Mouse (Mus musculus) heart, postnatal 0 days (tissue): ENCODE measurements around the gene Suclg1. TPM values are rescaled to one million over a fixed set of nuclear protein-coding genes. Genes with fewer than 3 reads are reported as not detected.

ENCODE experiments used
- ATAC-seq: fragments of 200-750 bp; cut with Nextera tagmentation; 2 replicates; pipeline ENCODE4 v1.8.0; 2017; ENCODE audit warnings: low read depth, moderate number of reproducible peaks, moderate library complexity; ENCODE audit not compliant: insufficient read depth
- DNase-seq: peaks from one replicate; pipeline ENCODE4 v3.0.0-alpha.2; 2016; ENCODE audit warnings: low spot score
- H3K27ac ChIP-seq: fragments of 300-500 bp; sonication (generic); 2 replicates; pipeline ENCODE4 v1.5.1; 2014; ENCODE audit warnings: low read depth, mild to moderate bottlenecking
- H3K27me3 ChIP-seq: fragments of 300-500 bp; sonication (generic); 2 replicates; pipeline ENCODE4 v1.6.1; 2014; ENCODE audit warnings: low read length, mixed read lengths; ENCODE audit not compliant: control insufficient read depth, insufficient read depth
- H3K36me3 ChIP-seq: fragments of 300-500 bp; sonication (generic); replicated peaks from 2 replicates; pipeline ENCODE4 v1.6.1; 2014; ENCODE audit warnings: low read length, mixed read lengths; ENCODE audit not compliant: control insufficient read depth, insufficient read depth
- H3K4me1 ChIP-seq: fragments of 300-500 bp; sonication (generic); 2 replicates; pipeline ENCODE4 v1.6.1; 2014; ENCODE audit warnings: antibody characterized with exemption; ENCODE audit not compliant: control insufficient read depth, insufficient read depth
- H3K4me2 ChIP-seq: fragments of 300-500 bp; sonication (generic); 2 replicates; pipeline ENCODE4 v1.6.1; 2014; ENCODE audit warnings: low read depth, mild to moderate bottlenecking, low read length, moderate library complexity
- H3K4me3 ChIP-seq: fragments of 300-500 bp; sonication (generic); 2 replicates; pipeline ENCODE4 v1.5.1; 2014; ENCODE audit warnings: low read depth, low read length
- H3K9ac ChIP-seq: fragments of 300-500 bp; sonication (generic); replicated peaks from 2 replicates; pipeline ENCODE4 v1.6.1; 2014; ENCODE audit warnings: low read depth, low read length, mixed read lengths
- H3K9me3 ChIP-seq: fragments of 300-500 bp; sonication (generic); replicated peaks from 2 replicates; pipeline ENCODE4 v1.6.1; 2016; ENCODE audit warnings: low read length; ENCODE audit not compliant: control insufficient read depth
- CTCF ChIP-seq: IDR thresholded peaks from 2 replicates; pipeline ENCODE4 v1.5.1; 2016; ENCODE audit warnings: antibody characterized with exemption, control low read depth, low read depth
- EP300 ChIP-seq: IDR thresholded peaks from 2 replicates; pipeline ENCODE4 v1.6.1; 2016; ENCODE audit warnings: antibody characterized with exemption, low read depth
- WGBS: fragments of 180-500 bp; shearing (Covaris S2); extraction: QIAGEN DNeasy Blood & Tissue Kit; methylation state at CpG from one replicate; pipeline ENCODE4 v1.1.7; 2014; 5-methylcytosine and 5-hydroxymethylcytosine counted together
- polyA plus RNA-seq: library from polyadenylated mRNA; unstranded; fragments of >200 nt; fragmentation: Nextera tagmentation; extraction: Ambion mirVana; gene quantifications from 2 replicates; pipeline ENCODE4 v1.2.1, GENCODE M21; 2015
- total RNA-seq: library from RNA; depleted of rRNA; stranded (reverse); fragments of >200 nt; gene quantifications from 2 replicates; pipeline ENCODE4 v1.2.3, GENCODE M21; 2014; ENCODE audit warnings: low replicate concordance

Suclg1 gene
- total and polyA plus RNA-seq, 2 experiments from 2014 or later = 219 to 554 TPM

DNA sequence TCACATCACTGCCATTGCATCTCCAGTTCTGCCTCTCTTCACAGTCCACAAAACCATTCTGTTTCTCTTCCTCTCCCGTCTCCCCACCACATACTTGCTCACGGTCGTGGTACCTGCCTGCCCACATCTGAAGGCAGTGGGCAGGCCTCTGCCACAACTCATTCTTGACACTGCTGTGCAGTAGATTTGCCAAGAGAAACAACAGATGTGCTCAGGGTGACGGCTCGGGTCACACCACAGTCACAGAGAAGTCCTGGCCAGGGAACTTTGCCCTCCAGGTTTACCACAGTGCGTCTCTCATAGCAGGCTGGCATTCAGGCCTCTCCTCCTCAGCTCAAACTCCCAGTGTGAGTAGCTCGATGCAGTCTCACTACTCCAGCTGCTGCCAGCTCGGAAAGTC is 31.5 kb downstream of the Suclg1 start:
- ATAC-seq (no peak), DNase-seq (no peak)
- Histone ChIP-seq H3K36me3 (peaks cover 38% of the 10 kb centered on the region), H3K4me3 (no peak overlapping the region), H3K9ac (no peak overlapping the region), H3K4me1 (no peaks in the 10 kb centered on the region), H3K4me2 (no peak overlapping the region), H3K27me3 (no peaks in the 10 kb centered on the region), H3K9me3 (no peaks in the 10 kb centered on the region), H3K27ac (no peak overlapping the region)
- TF ChIP-seq EP300 = no peak
- no peak for TF ChIP-seq CTCF
- 76% methylated on average over 8 of the region's 8 CpGs for WGBS

DNA sequence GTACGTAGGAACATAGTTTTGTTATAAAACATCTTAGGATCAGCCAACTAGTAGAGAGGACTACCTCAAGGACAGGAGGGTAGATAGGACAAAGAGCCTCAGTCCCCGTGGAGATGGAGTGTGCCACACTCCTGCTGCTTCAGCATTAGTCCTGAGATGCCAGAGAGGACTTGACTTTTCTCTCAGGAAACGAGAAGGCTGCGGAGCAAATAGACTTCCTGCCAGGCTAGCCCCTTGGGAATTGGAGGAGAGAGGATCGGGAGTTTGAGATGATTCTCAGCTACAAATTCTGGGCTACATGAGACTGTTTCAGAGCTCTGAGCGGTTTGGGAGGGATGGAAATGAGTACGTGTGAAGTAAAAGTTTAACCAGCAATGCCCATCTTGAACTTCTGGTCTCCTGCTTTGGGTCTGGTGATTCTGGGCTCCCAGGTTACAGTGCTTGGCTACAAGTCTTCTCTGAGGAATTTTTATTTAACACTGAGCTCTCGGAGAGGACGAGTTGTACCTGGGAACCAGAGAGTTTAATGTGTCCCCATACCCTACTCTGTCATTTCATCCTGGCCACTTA is 32.4 kb downstream of the Suclg1 start:
- H3K27me3 ChIP-seq = no peaks in the 10 kb centered on the region
- H3K9me3 ChIP-seq = no peaks in the 10 kb centered on the region
- no peaks in the 10 kb centered on the region for H3K4me1 ChIP-seq
- H3K4me2 ChIP-seq = no peak overlapping the region
- no peak overlapping the region for H3K27ac ChIP-seq
- no peak for DNase-seq
- 68% methylated on average over 9 of the region's 9 CpGs for WGBS
- no peak overlapping the region for H3K4me3 ChIP-seq
- ATAC-seq = no peak
- TF ChIP-seq CTCF (no peak), EP300 (no peak)
- H3K9ac ChIP-seq = no peak overlapping the region
- peaks cover 28% of the 10 kb centered on the region for H3K36me3 ChIP-seq

DNA sequence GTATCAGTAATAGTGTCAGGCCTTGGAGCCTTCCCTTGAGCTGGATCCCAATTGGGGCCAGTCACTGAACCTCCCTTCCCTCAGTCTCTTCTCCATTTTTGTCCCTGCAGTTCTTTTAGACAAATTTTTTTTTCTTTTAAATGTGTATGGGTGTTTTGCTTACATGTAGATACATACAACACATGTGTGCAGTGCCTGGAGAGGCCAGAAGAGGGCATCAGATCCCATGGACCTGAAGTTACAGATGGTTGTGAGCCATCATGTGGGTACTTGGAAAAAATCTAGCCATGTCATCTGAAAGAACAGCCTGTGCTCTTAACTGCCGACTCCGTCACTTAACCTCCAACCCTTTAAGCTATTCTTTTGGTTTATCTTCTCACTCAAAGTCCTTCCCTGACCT is 38.1 kb downstream of the Suclg1 start:
- DNase-seq (no peak), ATAC-seq (no peak)
- no peak overlapping the region for H3K4me3 ChIP-seq
- no peak overlapping the region for H3K9ac ChIP-seq
- H3K36me3 ChIP-seq = no peaks in the 10 kb centered on the region
- no peak overlapping the region for H3K4me2 ChIP-seq
- no peaks in the 10 kb centered on the region for H3K27me3 ChIP-seq
- no peaks in the 10 kb centered on the region for H3K4me1 ChIP-seq
- no peak for TF ChIP-seq CTCF
- TF ChIP-seq EP300 = no peak
- H3K27ac ChIP-seq = no peak overlapping the region
- H3K9me3 ChIP-seq = no peaks in the 10 kb centered on the region
- 85% methylated on average over 2 of the region's 2 CpGs for WGBS

DNA sequence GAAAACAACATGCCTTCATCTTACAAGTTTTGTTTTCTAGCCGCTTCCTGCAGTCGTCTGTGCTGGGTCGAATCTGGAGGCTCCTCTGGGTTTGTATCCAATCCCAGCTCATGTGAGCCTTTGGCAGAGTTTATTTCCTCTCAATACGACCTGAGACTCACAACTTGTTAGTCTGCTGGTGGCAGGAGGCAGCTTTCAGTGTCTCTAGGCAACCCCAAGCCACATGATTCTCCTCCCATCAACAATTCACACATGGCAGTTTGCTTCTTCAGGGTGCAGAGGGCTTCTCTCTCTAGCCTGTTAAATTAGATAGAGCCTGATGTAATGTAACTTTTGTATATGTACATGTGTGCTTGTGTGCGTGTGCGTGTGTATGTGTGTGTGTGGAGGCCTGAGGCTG is 58.7 kb downstream of the Suclg1 start:
- H3K4me3 ChIP-seq = no peak overlapping the region
- no peak overlapping the region for H3K4me2 ChIP-seq
- no peaks in the 10 kb centered on the region for H3K4me1 ChIP-seq
- 65% methylated on average over 6 of the region's 6 CpGs for WGBS
- ATAC-seq (no peak), DNase-seq (no peak)
- no peak overlapping the region for H3K9ac ChIP-seq
- H3K9me3 ChIP-seq = no peaks in the 10 kb centered on the region
- TF ChIP-seq EP300 = no peak
- no peak for TF ChIP-seq CTCF
- no peak overlapping the region for H3K27ac ChIP-seq
- no peaks in the 10 kb centered on the region for H3K27me3 ChIP-seq
- H3K36me3 ChIP-seq = no peaks in the 10 kb centered on the region

DNA sequence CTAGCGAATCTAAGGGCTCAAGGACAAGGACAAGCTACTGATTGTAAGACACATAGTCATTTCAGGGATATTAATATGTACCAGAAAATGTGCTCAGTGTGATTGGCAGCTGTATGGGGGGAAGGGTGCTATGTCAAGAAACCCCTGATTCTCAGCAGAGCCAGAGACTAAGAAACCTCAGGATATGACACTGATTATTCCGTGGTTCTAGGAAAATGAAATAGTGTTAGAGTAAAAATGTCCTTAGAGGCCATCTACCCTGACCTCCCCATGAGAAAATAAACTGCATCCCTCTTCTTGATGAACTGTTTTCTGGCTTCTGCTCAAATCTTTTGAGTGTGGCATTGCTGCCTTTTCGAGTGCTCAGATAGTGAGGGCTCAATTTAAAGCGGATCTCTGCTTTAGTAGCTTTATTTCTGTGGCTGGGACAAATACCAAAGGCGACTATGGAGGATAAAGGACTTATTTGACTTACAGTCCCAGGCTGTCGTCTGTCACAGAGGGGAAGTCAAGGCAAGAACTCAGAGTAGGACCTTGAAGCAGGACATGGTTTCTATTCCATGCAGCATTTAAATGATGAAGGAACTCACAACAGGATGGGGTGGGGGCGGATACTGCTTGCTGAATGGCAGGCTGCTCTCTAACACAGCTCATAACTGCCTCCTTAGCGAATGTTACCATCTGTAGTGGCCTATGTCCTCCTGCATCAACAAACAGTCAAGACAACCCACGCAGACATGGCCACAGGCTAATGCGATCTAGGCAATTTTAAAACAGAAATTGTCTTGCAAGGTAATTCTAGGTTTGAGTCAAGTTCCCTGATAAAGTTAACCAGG is 60.7 kb downstream of the Suclg1 start:
- H3K4me3 ChIP-seq = no peak overlapping the region
- H3K9ac ChIP-seq = no peak overlapping the region
- no peaks in the 10 kb centered on the region for H3K27me3 ChIP-seq
- no peak overlapping the region for H3K4me2 ChIP-seq
- no peak for DNase-seq
- TF ChIP-seq CTCF = no peak
- no peak for TF ChIP-seq EP300
- H3K4me1 ChIP-seq = no peaks in the 10 kb centered on the region
- no peak overlapping the region for H3K27ac ChIP-seq
- H3K36me3 ChIP-seq = no peaks in the 10 kb centered on the region
- no peaks in the 10 kb centered on the region for H3K9me3 ChIP-seq
- ATAC-seq = no peak
- WGBS = 66% methylated on average over 10 of the region's 10 CpGs

- DNase-seq (no peak), ATAC-seq (no peak)
- no peaks in the 10 kb centered on the region for H3K4me1 ChIP-seq
- TF ChIP-seq EP300 (no peak), CTCF (no peak; the same call in 1 of the 2 replicates)
- no peak overlapping the region for H3K27ac ChIP-seq
- H3K27me3 ChIP-seq = no peaks in the 10 kb centered on the region
- no peak overlapping the region for H3K9ac ChIP-seq
- H3K4me2 ChIP-seq = no peak overlapping the region
- 65% methylated on average over 6 of the region's 6 CpGs for WGBS
- H3K36me3 ChIP-seq = no peaks in the 10 kb centered on the region
- no peaks in the 10 kb centered on the region for H3K9me3 ChIP-seq
- H3K4me3 ChIP-seq = no peak overlapping the region
Observed at GRCm38 (mm10) chr6:73311335-73311734, 63.2 kb downstream of the Suclg1 start.
